Mouse (Mus musculus): Measurements from ENCODE around the gene Slc9a9. TPM values are rescaled to one million over a fixed set of nuclear protein-coding genes. Genes with fewer than 3 reads are reported as not detected.

Gene Slc9a9
- total RNA-seq, 2 experiments from 2014 or later: 23.1 to 23.7 TPM

GRCm38 (mm10) chr9:95181241-95182043, 511.7 kb downstream of the Slc9a9 start:
- TF ChIP-seq CTCF (IDR thresholded peaks at IDR 0.05): no peak
- Histone ChIP-seq H3K4me3 (no peak overlapping the region), H3K27ac (no peak overlapping the region)
- DNase-seq (ENCODE audit: extremely low spot score in 1 of 2, low spot score in 2 of 2): no peak
- intact Hi-C loops (cut with DNase I): no loop called here

DNA sequence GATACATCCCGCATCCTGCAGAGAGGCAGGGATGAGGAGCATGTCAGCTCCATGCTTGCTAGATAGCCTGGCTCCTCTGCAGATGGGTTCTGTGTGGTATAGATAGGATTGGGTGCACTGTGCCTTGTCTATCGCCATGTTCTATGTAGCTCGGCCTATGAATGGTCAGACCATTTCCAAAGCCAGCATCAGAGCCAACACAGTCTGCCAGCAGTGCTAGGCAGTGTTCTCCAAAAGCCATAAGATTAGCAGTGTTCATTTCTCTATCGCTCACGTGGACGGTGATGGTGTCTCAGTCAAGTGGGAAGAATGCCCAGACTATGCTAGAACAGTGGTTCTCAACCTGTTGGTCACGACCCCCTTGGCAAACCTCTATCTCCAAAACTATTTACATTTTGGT, 512.6 kb downstream of the Slc9a9 start:
- no peak for TF ChIP-seq CTCF (IDR thresholded peaks at IDR 0.05)
- no peak for DNase-seq (ENCODE audit: extremely low spot score in 1 of 2, low spot score in 2 of 2)
- H3K4me3 ChIP-seq: no peak overlapping the region
- intact Hi-C loops (cut with DNase I): no loop called here
- H3K27ac ChIP-seq: no peak overlapping the region

DNA sequence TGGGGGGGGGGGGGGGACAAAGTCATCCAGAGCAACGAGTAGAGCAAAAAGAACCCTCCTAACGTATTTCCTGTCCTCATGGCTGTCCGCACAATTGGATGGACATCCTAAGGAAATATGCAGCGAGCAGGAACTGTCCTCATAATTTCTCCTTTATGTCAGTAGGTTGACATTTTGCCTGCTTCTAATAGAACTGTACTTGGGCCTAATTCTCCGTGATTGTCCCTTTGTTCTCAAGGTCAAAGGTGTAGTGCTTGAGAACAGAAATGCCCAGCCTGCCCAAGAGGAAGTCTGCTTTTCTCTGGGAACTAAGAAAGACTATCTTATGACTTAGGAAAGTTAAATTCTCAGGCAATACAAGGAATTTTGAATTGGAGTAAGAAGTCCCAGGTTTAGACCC, 514.7 kb downstream of the Slc9a9 start:
- TF ChIP-seq CTCF (IDR thresholded peaks at IDR 0.05): no peak
- DNase-seq (ENCODE audit: extremely low spot score in 1 of 2, low spot score in 2 of 2): no peak
- H3K27ac ChIP-seq: no peak overlapping the region
- no peak overlapping the region for H3K4me3 ChIP-seq
- intact Hi-C loops (cut with DNase I): no loop called here

DNA sequence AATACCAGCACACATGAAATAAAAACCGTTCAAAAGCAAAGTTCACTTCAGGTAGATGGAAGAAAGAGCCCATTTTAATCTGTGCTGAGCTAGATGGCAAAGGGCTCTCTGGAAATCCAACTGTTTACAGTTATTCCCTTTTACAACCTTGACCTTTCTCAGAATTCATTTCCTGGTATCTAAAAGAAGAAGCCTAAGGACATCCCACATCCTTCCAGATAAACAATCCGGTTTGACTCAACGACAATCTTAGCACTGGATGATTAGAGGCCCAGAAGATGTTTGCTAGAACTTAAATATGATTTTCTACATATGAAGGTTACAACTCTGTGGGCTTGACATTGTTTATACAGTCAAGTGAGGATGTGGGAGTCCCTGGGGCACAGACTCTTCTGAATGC, 516.1 kb downstream of the Slc9a9 start:
- intact Hi-C loops (cut with DNase I): no loop called here
- Histone ChIP-seq H3K4me3 (no peak overlapping the region), H3K27ac (no peak overlapping the region)
- no peak for DNase-seq (ENCODE audit: extremely low spot score in 1 of 2, low spot score in 2 of 2)
- no peak for TF ChIP-seq CTCF (IDR thresholded peaks at IDR 0.05)

- no peak for DNase-seq (ENCODE audit: extremely low spot score in 1 of 2, low spot score in 2 of 2)
- no peak for TF ChIP-seq CTCF (IDR thresholded peaks at IDR 0.05)
- Histone ChIP-seq H3K27ac (no peak overlapping the region; the same call in 1 of the 2 replicates), H3K4me3 (no peak overlapping the region)
- intact Hi-C loops (cut with DNase I): no loop called here
These were observed 516.9 kb downstream of the Slc9a9 start for GRCm38 (mm10) chr9:95186386-95187289.

DNA sequence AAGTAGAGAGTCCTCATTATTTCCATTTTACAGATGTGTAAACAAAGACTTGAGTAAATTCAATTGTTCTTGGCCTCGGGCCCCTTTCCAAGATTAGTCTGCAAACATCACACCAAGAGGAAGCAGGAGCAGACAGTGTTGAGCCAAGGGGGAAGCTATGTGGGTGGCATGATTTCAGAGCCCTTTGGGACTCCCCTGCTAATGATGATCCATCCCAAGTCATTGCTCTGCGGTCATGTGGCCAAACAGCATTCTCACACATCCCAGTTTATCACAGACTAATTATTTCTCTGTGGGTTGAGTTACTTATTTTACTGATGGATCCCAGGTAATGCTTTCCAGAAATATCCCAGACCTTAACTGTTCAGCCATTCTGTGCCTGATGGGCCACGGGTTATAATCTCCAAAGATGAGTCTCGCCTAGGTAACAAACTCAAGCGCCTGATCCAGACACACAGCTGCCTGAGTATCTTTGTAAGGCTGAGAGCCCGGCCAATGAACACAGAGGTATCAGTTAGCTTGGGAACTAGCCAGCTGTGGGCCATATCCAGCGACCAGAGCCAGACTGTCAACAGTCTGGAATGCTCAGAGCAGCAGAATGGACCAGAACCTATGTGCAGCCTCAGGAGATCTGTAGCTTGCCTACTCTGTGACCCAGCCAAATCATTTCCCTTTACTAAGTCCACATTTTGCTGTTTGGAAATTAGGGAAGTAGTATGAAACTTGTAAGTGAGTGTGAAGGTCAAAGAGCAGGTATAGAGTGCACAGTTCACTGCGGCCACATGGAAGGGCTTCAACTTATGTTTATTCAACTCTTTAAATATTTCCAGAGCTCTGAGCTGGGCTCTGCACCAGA, 518.9 kb downstream of the Slc9a9 start:
- H3K4me3 ChIP-seq: no peak overlapping the region
- H3K27ac ChIP-seq: no peak overlapping the region
- intact Hi-C loops (cut with DNase I): no loop called here
- DNase-seq (ENCODE audit: extremely low spot score in 1 of 2, low spot score in 2 of 2): no peak
- no peak for TF ChIP-seq CTCF (IDR thresholded peaks at IDR 0.05)

DNA sequence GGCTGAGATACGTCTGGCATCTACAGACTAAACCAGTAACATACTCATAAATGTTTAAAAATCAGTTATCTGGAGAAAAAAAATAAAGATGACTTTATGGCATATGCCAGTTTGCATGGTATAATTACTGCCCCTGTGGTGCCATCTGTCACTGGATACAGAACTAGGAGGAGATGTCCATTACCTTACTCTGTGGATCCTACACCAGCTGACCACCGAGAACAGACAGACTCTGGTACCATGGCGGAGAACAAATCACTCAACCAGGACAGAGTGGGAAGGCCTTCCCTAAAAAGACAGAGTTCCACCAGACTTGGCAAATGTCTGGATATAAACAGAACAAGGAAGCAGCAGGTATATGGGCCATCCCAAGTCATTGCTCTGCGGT, 519.5 kb downstream of the Slc9a9 start:
- intact Hi-C loops (cut with DNase I): no loop called here
- H3K27ac ChIP-seq: no peak overlapping the region
- no peak for DNase-seq (ENCODE audit: extremely low spot score in 1 of 2, low spot score in 2 of 2)
- H3K4me3 ChIP-seq: no peak overlapping the region
- no peak for TF ChIP-seq CTCF (IDR thresholded peaks at IDR 0.05)

- Histone ChIP-seq H3K27ac (no peak overlapping the region), H3K4me3 (no peak overlapping the region)
- TF ChIP-seq CTCF (IDR thresholded peaks at IDR 0.05): no peak
- intact Hi-C loops (cut with DNase I): no loop called here
- DNase-seq (ENCODE audit: extremely low spot score in 1 of 2, low spot score in 2 of 2): no peak
These were observed 521.7 kb downstream of the Slc9a9 start for GRCm38 (mm10) chr9:95191442-95191841.

- no peak for TF ChIP-seq CTCF (IDR thresholded peaks at IDR 0.05)
- no peak overlapping the region for H3K4me3 ChIP-seq
- intact Hi-C loops (cut with DNase I): no loop called here
- no peak overlapping the region for H3K27ac ChIP-seq
- DNase-seq (ENCODE audit: extremely low spot score in 1 of 2, low spot score in 2 of 2): no peak
These were observed 523.3 kb downstream of the Slc9a9 start for GRCm38 (mm10) chr9:95192901-95193532.

DNA sequence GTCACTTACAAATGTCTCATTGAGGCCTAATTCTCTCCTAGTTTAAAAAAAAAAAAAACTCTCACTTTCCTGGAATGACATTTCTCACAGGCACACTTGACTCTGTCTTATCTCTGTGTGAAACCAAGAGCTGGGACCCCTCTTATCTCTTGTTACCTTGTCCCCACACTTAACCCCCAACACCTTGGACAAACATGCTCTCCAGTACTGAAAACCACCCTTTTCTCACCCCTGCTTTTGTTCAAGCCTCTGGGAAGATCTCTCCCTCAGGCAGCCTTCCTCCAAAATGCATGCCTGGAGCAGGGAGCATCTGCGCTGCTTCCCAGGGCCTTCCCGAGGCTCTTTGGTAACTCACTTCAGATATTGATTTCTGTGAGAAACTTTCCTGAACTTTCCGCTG, 524.0 kb downstream of the Slc9a9 start:
- intact Hi-C loops (cut with DNase I): no loop called here
- DNase-seq (ENCODE audit: extremely low spot score in 1 of 2, low spot score in 2 of 2): no peak
- H3K4me3 ChIP-seq: no peak overlapping the region
- no peak for TF ChIP-seq CTCF (IDR thresholded peaks at IDR 0.05)
- no peak overlapping the region for H3K27ac ChIP-seq

DNA sequence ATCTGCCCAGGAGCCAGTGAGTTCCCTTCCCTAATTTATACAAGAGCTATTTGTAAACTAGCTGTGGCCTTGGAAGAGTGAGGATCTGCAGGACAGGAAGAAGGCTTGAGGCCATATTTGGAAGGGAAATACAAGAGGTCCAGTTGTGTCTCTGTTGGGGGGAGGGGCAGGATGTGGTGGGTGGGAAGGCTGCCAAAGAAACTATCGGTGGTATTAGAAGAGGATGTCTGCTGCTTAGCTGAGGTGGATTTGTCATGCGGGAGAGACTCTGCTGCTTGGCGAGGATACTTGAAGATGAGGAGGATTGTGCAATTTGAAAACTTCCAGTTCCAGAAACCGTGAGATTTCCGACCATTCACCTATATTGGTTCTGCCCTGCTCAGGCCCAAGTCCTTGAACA, 524.4 kb downstream of the Slc9a9 start:
- intact Hi-C loops (cut with DNase I): no loop called here
- no peak for DNase-seq (ENCODE audit: extremely low spot score in 1 of 2, low spot score in 2 of 2)
- no peak for TF ChIP-seq CTCF (IDR thresholded peaks at IDR 0.05)
- Histone ChIP-seq H3K27ac (no peak overlapping the region), H3K4me3 (no peak overlapping the region)

Data from left cerebral cortex, adult 2 months (tissue).